Mouse (Mus musculus): Measurements from ENCODE around the gene Ofcc1.

DNA sequence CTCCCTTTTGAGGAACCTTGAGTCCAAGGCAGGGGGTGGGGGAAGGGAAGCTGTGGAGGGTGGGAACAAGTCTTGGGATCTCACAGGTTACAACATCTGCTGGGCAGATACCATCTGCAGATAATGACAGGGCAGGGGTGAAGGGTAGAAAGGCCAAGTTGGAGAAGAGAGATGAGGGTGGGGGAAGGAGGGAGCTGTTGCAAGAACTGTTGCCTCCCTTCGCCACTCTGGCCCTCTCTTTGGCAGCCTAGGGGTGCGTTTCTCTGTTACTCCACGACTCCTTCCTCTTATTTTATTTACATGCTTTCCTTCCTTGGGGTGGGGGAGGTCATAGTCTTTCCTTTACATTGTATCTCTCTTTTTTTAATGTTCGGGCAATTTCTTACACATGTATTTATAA, 23.7 kb upstream of the Ofcc1 start:
- TF ChIP-seq CTCF (IDR thresholded peaks at IDR 0.05; ENCODE audit: low read depth, low read length) (no peak), POLR2AphosphoS5 (IDR thresholded peaks at IDR 0.05; ENCODE audit: insufficient replicate concordance, low read depth, low read length) (no peak)

Data from G1E (cell line).